Mouse (Mus musculus) urinary bladder, postnatal 4 days (tissue): Measurements from ENCODE around the gene Cldn4.

Source experiments
- DNase-seq, 2 experiments: peaks; one replicate each; pipeline ENCODE4 v3.0.0; 2021 to 2022; ENCODE audit warnings: low spot score in 2 of 2

Cldn4 gene

DNA sequence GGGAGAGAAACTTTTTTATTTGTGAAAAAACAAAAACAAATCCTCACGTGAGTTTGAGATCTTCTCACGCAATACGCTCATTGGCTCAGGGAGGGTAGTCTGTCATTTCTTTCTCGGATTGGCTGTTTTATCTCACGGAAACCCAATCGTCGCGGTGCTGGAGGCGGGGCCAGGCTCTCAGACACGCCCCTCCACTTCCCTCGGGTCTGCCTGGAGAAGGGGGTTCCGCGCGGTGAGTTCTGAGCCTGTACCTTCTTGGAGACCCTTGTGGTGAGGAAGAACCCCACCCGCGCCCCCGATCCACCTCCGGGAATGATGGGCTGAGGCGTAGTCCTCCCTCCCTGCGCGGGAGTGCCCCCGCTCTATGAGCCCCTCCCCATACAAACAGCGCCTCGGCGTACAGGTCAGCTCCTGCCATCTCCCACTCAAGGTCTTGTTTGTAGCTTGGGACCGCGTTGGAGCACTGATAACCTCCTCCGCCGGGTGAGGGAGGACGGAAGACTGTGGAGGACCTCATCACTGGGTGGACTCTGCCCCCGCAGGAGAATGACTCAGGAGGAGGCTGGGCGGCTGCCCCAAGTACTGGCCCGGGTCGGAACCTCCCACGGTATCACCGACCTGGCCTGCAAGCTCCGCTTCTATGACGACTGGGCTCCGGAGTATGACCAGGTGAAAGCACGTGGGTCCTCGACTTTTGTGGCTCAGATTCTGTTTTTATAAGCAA, 14.4 kb downstream of the Cldn4 start, which contains the start of gene Mettl27:
Gene Mettl27 (plus strand): TSS at position 190 of the 724 bp plus-strand sequence.
- DNase-seq, result peak; percentile 84 to 89

DNA sequence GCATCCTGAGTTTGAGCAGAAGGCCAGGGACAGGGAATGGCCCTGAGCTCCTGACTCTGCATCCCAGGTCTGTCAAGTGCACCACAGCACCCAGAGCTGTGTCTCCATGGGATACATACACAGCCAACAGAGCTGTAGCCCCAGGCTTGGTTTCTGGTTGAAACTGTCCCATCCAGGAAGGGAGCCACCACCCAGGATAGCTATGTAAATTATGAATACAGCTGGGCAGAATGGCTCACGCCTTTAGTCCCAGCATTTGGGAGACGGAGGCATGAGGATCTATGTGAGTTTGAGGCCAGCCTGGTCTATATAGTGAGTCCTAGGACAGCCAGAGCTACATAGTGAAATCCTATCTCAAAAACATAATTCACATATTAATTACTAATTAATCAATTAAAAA, 16.7 kb downstream of the Cldn4 start:
- no peak for DNase-seq

DNA sequence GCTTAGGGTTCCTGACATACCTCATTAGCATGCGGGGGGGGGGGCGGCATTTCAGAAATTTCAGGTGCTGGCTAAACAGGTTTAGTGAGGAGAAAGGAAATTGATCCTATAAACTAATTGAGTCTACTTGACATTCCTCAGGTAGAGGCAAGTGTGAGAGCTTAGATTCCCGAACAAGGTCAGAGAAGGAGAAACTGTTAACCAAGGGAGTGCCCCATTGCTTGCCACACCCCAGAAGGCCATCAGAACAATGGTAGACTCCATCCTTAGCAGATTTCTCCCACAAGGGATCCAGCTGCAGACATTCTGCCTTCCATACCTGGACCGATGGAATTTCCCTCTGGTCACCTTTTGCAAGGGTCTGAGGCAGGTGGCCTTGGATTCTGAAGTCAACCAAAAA, 20.0 kb downstream of the Cldn4 start:
- no peak for DNase-seq

DNA sequence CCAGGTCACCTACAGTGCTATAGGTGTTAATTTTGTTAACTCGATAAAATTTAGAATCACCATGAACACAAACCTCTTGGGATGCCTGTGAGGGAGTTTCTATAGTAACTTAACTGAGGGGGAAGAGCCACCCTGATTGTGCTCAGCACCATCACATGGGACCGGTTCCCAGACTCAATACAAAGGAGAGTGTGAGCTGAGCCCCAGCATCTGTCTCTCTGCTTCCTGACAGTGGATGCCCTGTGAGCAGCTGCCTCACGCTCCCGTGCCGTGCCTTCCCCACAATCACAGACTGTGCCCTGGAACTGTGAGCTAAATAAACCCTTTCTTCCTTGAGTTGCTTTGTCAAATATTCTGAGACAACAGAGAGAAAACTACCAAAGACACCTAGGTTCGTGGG, 23.6 kb downstream of the Cldn4 start:
- no peak for DNase-seq

DNA sequence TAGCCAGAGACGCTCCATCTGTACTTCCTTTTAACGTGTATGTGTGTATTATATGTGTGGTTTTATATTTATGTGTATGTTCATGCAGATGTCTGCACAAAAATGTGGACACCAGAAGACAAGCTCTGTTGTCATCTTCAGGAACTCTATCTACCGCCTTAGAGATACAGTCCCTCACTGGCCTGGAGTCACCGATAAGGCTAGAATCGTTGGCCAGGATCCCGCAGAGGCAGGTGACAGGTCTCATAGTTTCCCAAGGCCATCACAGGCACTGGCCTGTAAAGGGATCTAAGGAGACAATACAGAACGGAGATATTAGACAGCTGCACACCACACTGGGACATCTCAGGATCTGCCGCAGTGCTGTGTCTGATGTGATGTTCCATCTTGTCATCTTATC, 25.6 kb downstream of the Cldn4 start:
- DNase-seq, result no peak

DNA sequence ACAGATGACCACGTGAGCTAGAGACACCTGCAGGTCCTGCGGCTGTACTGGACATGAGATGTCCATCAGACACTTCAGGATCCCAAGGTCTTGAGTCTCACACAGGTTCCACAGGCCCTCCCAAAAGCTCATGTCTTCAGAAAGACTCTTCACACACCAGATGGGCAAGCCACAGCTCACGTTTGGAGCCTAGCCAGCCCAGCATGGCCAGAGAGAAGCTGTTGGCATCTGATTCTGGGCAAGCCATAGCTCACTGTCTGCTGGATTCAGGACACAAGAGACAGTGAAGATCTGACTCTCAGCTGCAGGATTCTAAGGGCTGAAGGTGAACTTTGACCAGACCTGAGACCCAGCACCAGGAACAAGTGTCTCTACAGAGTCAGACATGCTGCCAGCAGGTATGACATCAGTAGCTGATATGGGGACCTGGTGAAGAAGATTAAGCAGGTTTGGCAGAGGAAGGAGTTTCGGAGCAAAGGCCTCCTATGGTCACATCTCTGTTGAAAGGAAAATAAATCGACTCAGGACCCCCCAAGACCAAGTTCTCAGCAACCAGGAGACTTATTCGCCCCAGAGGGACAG, 26.5 kb downstream of the Cldn4 start:
- DNase-seq, result no peak

DNA sequence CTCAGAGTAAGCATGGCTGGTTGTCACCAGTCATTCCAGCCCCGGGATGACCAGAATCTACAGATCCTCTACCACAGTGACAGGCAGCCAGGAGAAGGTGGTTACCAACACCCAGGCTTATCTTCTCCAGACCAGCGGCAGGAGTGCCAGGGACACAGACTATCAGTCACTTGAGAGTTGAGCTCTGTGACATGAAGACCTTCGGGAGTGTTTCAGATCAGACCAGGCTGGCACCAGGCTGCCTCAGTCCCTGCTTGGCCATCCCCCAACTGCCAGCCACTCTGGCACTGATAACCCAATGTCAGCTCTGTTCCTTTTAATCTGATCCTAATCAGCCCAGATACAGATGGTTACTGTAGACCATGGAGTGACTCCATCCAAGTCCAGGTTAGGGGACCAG, 27.6 kb downstream of the Cldn4 start:
- no peak for DNase-seq

DNA sequence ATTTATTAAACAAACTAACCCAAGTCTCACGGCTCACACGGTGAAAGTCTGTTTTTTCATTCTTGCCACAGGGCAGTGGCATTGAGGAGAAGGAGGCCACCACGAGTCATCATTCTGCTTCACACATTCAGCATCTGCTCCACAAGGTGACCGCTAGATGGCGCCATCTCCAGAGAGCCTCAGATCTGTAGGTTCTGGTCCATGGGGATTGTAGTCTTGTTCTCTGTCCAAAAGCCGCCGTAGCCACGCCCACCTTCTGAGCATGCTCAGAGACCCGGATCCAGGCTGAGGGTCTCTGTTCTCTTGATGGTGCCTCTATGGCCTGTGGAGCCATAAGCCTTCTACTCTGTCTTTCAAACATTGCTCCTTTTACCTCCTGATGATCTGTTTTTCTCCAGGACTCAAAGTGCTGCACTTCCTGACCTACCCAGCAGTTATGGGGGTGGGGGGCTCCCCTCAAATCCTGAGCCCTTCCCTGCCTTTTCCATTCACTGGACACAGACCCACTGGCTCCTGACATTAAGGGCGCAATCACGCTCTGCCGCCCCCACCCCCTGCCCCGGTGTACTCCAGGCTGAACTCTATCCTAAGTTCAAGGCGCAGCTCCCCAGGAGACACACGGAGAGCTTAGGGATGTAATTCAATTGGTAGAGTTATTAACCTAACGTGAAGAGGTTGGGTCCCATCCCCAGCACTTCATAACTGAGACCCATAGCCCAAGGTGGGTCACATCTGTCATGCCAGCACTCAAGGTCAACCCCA, 28.5 kb downstream of the Cldn4 start:
- DNase-seq, result peak; percentile 67 to 78

DNA sequence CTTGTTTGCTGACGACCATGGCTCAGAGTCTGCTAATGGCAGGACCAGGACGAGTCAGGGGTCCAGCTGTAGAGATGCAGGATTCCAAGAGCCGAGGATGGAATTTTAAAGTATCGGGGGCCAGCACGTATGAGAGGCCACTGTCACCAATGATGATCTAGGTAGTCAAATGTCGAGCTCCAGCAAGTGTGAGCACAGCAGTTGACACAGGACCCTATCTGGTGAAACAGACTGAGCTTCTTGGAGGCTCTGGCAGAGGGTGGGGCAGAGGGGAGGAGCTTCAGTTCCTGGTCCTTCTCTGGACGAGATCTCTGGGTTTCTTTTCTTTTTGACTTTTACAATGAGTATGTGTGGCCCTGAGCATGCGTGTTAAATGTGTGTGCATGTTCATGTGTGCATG, 31.4 kb downstream of the Cldn4 start, which contains the start of gene Cldn13:
Gene Cldn13 (minus strand): TSS at position 216 of the 400 bp plus-strand sequence.
- DNase-seq, result no peak

DNA sequence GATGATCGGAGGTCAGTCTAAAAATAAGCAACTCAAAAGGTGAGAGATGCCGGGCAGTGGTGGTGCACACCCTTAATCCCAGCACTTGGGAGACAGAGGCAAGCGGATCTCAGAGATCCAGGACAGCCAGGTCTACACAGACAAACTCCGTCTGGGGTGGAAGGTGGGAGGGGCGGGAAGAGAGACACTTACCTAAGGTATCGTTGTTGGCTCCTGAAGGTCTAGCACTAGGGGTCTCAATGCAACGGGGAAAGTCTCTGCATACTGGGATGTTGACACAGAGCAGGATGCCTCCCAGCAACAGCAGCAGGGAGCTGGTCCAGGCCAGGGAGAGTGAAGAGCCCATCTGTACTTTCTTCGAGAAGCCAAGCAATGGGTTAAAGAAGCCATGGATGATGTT, 32.2 kb downstream of the Cldn4 start:
- no peak for DNase-seq

DNA sequence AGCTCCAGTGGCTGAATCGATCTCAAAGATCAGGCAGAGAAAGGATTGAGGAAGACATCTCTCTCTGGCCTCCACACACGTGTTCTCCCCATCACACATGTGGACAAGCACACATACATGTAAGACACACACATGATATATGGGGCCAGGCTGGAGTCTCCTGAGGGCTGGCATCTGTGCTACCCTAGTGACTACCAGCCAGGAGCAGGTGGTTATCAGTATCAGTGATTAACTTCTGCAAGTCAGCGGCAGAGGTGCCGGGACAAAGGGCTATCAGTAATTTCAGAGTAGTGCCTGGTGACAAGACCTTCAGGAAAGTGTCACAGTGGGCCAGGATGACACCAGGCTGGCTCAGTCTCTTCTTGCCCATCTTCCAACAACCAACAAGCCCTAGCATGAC, 33.0 kb downstream of the Cldn4 start:
- no peak for DNase-seq

DNA sequence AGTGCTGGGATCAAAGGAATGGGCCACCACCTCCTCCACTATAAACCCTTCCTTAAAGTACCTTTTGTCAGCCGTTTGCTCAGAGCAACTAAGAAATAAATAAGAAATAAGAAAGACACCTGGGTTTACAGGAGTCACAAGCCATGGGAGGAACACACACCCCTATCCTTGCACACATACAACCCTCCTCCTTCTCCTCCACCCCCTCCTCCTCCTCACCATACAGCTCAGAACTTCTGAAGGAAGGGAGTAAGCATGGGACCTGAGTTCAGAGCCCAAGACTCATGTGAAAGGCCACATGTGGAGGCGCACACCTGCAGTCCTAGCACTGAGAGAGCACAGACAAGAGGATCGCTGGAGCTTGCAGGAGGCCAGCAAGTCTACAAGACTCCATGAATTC, 33.4 kb downstream of the Cldn4 start:
- DNase-seq, result no peak

DNA sequence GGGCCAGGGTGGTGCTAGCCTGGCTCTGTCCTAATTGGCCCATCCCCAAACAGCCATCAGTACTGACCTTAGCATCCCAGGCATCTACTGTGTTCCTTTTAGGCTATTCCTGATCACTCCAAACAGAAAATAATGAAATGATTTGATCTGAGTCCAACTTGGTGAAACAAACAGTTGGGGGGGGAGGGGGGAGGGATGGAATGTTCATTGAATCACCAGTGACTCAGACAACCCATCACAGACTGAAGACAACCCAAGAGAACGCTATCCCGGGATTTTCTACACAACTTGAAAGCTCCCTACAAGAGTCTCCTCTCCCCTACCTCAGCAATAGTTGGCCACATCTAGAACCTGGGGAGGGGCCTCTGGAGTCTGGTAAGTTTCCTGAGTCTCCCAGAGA, 34.8 kb downstream of the Cldn4 start:
- DNase-seq, result no peak

DNA sequence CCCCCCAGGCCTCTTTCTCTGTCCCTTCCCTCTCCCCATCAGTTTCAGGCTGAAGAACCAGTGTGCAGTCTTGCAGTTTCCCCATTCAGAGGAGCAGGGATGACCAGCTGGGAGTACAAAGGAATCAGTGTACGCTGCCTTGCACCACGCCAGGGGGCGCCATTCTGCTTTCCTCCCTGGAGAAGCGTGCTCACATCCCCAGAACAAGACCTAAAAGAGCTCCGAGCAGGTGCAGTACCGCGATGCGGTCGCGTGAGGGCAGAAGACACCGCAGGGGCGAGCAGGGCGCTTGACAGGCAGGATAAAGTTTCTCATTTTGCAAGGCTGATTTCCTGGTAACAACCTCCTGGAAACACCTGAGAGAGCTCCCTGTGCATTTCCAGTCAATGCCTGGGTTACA, 39.6 kb downstream of the Cldn4 start:
- peak; percentile 89 to 97 for DNase-seq

DNA sequence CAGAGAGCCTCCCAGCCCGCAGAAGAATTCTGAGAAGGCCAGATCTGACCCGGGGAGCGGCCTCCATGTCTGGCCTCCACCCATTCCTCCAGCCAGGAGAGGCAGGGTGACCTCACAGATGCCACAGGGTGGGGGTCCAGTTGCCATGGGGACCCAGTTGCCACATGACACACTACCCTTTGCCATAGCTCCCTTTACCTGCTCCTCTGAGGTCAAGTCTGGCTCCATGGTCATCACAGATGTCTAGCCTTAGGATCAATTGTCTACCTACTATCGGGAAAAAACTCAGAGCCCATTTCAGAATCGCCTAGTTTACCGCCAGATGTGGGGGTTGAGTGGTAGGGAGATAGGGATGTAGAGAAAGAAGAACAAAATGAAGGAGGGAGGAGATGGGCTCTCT, 40.1 kb downstream of the Cldn4 start, which contains the start of gene Tmem270:
Gene Tmem270 (minus strand): TSS at position 101 of the 400 bp plus-strand sequence.
- no peak for DNase-seq

DNA sequence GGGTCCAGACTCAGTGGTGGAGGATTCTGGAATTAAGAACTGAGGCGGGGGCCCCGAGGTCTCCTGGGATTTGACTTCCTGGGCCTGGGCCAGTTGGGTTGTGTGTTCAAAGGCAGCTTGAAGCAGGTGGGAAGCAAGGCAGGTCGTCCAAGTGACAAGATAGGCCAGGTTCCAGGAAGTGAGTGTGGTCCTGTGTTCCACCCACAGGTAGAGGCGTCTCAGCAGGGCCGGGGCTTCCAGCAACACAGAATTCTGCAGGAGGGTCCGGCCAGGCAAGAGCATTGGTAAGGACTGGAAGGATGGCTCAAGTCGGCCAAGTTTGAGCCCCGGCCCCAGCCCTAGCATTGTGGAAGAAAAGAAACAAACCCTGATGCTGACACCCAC, 45.1 kb downstream of the Cldn4 start:
- no peak for DNase-seq

DNA sequence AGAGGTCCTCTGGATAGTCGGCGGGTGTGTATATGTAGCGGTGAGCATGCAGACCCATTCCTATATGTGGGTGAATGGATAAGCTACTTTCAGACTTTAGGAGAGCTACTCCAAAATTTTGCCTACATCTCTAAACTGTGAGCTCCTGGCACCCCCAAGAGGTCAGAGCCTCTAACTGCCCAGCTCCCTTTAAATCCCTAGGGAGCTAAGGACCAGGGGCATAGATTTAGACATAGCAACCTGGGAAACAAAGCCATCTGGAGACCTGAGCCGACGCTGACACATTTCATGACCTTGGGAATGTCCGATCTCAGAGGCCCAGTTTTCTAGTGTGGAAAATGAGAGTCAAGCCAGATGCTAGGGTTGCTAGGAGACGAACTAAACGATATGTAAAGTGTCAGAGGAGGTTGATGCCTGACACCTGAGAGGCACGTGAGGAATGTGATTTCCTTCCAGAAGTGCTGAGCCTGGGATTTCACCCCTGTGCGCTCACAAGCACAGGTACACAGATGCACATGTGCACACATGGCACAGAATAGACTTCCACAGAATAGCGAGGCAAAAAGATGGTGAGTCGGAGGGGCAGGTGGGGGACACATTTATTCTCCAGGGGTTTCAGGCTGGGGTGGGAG, 45.6 kb downstream of the Cldn4 start:
- no peak for DNase-seq

DNA sequence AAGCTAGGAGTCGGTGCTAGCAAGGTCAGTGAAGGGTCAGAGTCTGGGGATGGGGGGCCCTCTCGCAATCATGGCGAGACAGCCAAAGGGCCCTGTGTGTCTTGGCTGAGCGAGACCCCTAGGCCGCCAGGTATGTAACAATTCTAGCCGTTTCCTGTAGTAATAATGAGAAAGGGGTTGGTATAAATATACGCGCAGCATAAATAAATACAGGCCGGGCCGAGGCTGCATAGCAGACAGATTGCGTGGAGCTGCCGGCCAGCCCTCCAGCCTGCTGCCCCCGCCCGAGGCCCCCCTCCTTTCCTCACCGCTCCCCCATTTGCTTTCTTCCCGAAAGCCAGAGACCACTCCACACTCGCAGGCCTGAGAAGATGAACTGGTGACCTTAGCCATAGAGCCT, 49.1 kb downstream of the Cldn4 start:
- DNase-seq, result no peak

DNA sequence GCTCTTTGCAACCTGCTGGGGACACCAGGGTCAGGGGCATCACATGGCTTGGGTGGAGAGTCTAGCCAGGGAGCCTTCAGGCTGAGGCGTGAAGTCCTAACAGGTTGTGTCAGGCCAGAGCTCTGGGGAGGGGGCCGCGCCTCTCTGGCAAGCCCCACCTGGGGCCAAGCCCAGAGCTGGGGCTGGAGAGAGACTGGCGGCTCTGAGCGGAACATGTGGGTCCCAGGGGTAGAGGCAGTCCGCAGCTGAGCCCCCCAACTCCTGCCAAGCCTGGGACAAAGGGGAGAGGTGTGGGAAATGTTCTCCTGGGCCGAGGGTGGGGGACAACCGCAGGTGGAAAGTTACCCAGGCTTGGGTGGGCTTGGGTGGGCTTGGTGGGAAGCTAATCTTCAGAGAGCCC, 49.8 kb downstream of the Cldn4 start:
- no peak for DNase-seq

DNA sequence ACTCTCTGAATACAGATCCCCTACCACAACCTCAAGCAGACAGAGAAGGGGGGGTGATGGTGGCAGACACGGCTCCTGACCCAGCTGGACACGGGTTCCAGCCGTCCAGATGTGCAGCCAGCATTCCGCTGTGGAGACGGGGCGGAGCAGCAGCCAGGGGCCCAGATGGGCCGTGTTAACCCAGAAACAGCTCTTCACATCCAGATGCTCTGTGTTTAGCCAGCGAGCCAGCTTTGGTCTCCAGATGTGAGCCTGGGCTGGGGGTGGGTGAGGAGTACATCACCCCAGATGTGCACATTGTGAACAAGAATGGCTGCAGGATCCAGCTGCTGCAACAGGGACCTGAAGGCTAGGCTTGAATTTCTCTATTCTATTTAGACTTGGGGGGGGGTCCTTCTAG, 51.4 kb downstream of the Cldn4 start:
- DNase-seq, result peak; percentile 69 to 73
